27 mouse cellular contexts compared by ENCODE assay signal in genomic region chr9:70090541-70090940, GRCm38 (mm10). TPM values are rescaled to one million over a fixed set of nuclear protein-coding genes. Genes with fewer than 3 reads are reported as not detected.
"Had no signal": no experiment of that assay in that cellular context is flagged by ENCODE, and none has a peak within 500 bp of the region (broad histone marks: within the 10 kb centered on the region; RNA-seq: fewer than 3 reads in every experiment).

No protein-coding gene starts in this region.

- DNase-seq: kidney, adult 2 months; kidney, postnatal 25 days; layer of hippocampus, adult 9-11 months; liver, postnatal 0 days; lung, embryonic 14.5 days; retina, postnatal 1 day; right cerebral cortex, postnatal 25 days; spleen, adult 18-20 months; thymus, postnatal 25 days had no signal

- H3K4me3 ChIP-seq: layer of hippocampus, adult 2 months; limb, embryonic 12.5 days; limb, embryonic 15.5 days; midbrain, embryonic 13.5 days; myocyte; neural tube, embryonic 13.5 days; stomach, embryonic 15.5 days had no signal

- H3K27ac ChIP-seq: kidney, postnatal 0 days; layer of hippocampus, adult 2 months; limb, embryonic 12.5 days; limb, embryonic 15.5 days; liver, embryonic 14.5 days; macrophage; midbrain, embryonic 13.5 days; neural tube, embryonic 13.5 days; stomach, embryonic 15.5 days had no signal

- H3K4me2 ChIP-seq: limb, embryonic 12.5 days; limb, embryonic 15.5 days; liver, embryonic 11.5 days; lung, embryonic 14.5 days; midbrain, embryonic 13.5 days; neural tube, embryonic 13.5 days; stomach, embryonic 15.5 days had no signal

- ATAC-seq: liver, postnatal 0 days; lung, postnatal 0 days; midbrain, embryonic 13.5 days had no signal

- H3K36me3 ChIP-seq: limb, embryonic 12.5 days; limb, embryonic 15.5 days; midbrain, embryonic 13.5 days; neural tube, embryonic 13.5 days; stomach, embryonic 15.5 days had no signal

- H3K9ac ChIP-seq: limb, embryonic 12.5 days; limb, embryonic 15.5 days; liver, embryonic 14.5 days; liver, postnatal 0 days; lung, embryonic 14.5 days; midbrain, embryonic 13.5 days; neural tube, embryonic 13.5 days; stomach, embryonic 15.5 days had no signal

- H3K27me3 ChIP-seq: limb, embryonic 12.5 days; limb, embryonic 15.5 days; midbrain, embryonic 13.5 days; neural tube, embryonic 13.5 days; stomach, embryonic 15.5 days had no signal

- H3K9me3 ChIP-seq: limb, embryonic 12.5 days; limb, embryonic 15.5 days; midbrain, embryonic 13.5 days; neural tube, embryonic 13.5 days; stomach, embryonic 15.5 days had no signal

RNA-seq across cellular contexts. Expression of gene Fam81a, which starts 51.8 kb away (rescaled TPM):
- total RNA-seq: neutrophil, adult 5-6 weeks had no signal
- polyA plus RNA-seq: macrophage had no signal

RNA-seq across cellular contexts. Expression of gene Gcnt3, which starts 52.7 kb away (rescaled TPM):
- total RNA-seq: layer of hippocampus, adult 2 months; layer of hippocampus, postnatal 25 days; left cerebral cortex, adult 18-20 months; left cerebral cortex, postnatal 36 days; megakaryocyte, adult 5-6 weeks; monocyte, adult 5-6 weeks; neutrophil, adult 5-6 weeks had no signal
- polyA plus RNA-seq: limb, embryonic 12.5 days; liver, embryonic 11.5 days; liver, embryonic 14.5 days; liver, postnatal 0 days; lung, postnatal 0 days; macrophage; midbrain, embryonic 13.5 days; neural tube, embryonic 13.5 days had no signal
